Mouse (Mus musculus) MEL (cell line): Measurements from ENCODE around the gene Phgdh. TPM values are rescaled to one million over a fixed set of nuclear protein-coding genes. Genes with fewer than 3 reads are reported as not detected.

Source experiments
- DNase-seq: peaks from one replicate; pipeline ENCODE4 v3.0.0; 2011; ENCODE audit warnings: low read depth, low spot score
- H3K27ac ChIP-seq: 2 replicates; pipeline ENCODE4 v1.5.1; 2012; ENCODE audit warnings: low read depth, mild to moderate bottlenecking, control low read depth, low read length, moderate library complexity; ENCODE audit not compliant: control insufficient read depth
- H3K27me3 ChIP-seq, 2 experiments: fragments of 150-350 bp in 1 of 2; sonication (generic) in 1 of 2; 2 replicates each; pipeline ENCODE4 v1.6.1; 2012; ENCODE audit warnings: low read length in 2 of 2, mild to moderate bottlenecking in 2 of 2, improper control_type of control experiment in 1 of 2, moderate library complexity in 1 of 2; ENCODE audit not compliant: insufficient read depth in 2 of 2, control insufficient read depth in 1 of 2
- H3K36me3 ChIP-seq, 2 experiments: 2 replicates each; pipeline ENCODE4 v1.6.1; 2012 to 2014; ENCODE audit warnings: low read length in 2 of 2, improper control_type of control experiment in 1 of 2, inconsistent platforms in 1 of 2, mild to moderate bottlenecking in 1 of 2; ENCODE audit not compliant: insufficient read depth in 2 of 2, control insufficient read depth in 1 of 2
- H3K4me1 ChIP-seq, 2 experiments: fragments of 150-350 bp in 1 of 2; sonication (generic) in 1 of 2; 2 replicates each; pipeline ENCODE4 v1.6.1; 2012; ENCODE audit warnings: low read length in 2 of 2, improper control_type of control experiment in 1 of 2, mild to moderate bottlenecking in 1 of 2; ENCODE audit not compliant: insufficient read depth in 2 of 2, control insufficient read depth in 1 of 2
- H3K4me3 ChIP-seq, 2 experiments: fragments of 150-350 bp in 1 of 2; sonication (generic) in 1 of 2; 2 replicates each; pipeline ENCODE4 v1.5.1; 2012; ENCODE audit warnings: low read depth in 2 of 2, low read length in 2 of 2, mild to moderate bottlenecking in 2 of 2, moderate library complexity in 2 of 2, control low read depth in 1 of 2, improper control_type of control experiment in 1 of 2; ENCODE audit not compliant: control insufficient read depth in 1 of 2, insufficient read depth in 1 of 2
- H3K79me2 ChIP-seq: 2 replicates; pipeline ENCODE4 v1.6.1; 2012; ENCODE audit warnings: mild to moderate bottlenecking, low read length, moderate library complexity; ENCODE audit not compliant: control insufficient read depth, poor library complexity, insufficient read depth
- H3K9ac ChIP-seq: 2 replicates; pipeline ENCODE4 v1.6.1; 2012; ENCODE audit warnings: low read depth, mild to moderate bottlenecking, control low read depth, low read length, moderate library complexity; ENCODE audit not compliant: control insufficient read depth, poor library complexity, severe bottlenecking
- H3K9me3 ChIP-seq: fragments of 150-350 bp; sonication (generic); replicated peaks from 2 replicates; pipeline ENCODE4 v1.6.1; 2012; ENCODE audit warnings: mild to moderate bottlenecking, low read length, improper control_type of control experiment, moderate library complexity; ENCODE audit not compliant: insufficient read depth
- CTCF ChIP-seq, 3 experiments: IDR thresholded peaks in 2 of 3; conservative IDR thresholded peaks in 1 of 3; 2 replicates each; pipeline ENCODE4 v1.5.1; 2011 to 2012; ENCODE audit warnings: low read length in 3 of 3, low read depth in 2 of 3, mild to moderate bottlenecking in 2 of 3, improper control_type of control experiment in 1 of 3, inconsistent platforms in 1 of 3, mixed read lengths in 1 of 3, moderate library complexity in 1 of 3; ENCODE audit not compliant: control insufficient read depth in 1 of 3, insufficient read depth in 1 of 3, poor library complexity in 1 of 3, severe bottlenecking in 1 of 3
- E2F4 ChIP-seq: IDR thresholded peaks from 2 replicates; pipeline ENCODE4 v1.6.1; 2011; ENCODE audit warnings: low read depth, low read length, improper control_type of control experiment, borderline replicate concordance
- EP300 ChIP-seq, 2 experiments: IDR thresholded peaks; 2 replicates each; pipeline ENCODE4 v1.6.1; 2011; ENCODE audit warnings: improper control_type of control experiment in 2 of 2, low read length in 2 of 2, low read depth in 1 of 2, mild to moderate bottlenecking in 1 of 2
- GABPA ChIP-seq: IDR thresholded peaks from 2 replicates; pipeline ENCODE4 v1.6.1; 2012; ENCODE audit warnings: low read depth, mild to moderate bottlenecking, inconsistent platforms, low read length, improper control_type of control experiment, moderate library complexity
- GATA1 ChIP-seq: IDR thresholded peaks from 2 replicates; pipeline ENCODE4 v1.6.1; 2011; ENCODE audit warnings: low read depth, low read length, improper control_type of control experiment
- JUND ChIP-seq: IDR thresholded peaks from 2 replicates; pipeline ENCODE4 v1.6.1; 2011; ENCODE audit warnings: low read depth, mild to moderate bottlenecking, improper control_type of control experiment, low read length
- KAT2A ChIP-seq: conservative IDR thresholded peaks from 2 replicates; pipeline ENCODE4 v1.6.1; 2012; ENCODE audit warnings: low read depth, low read length, improper control_type of control experiment, inconsistent platforms
- MAX ChIP-seq: IDR thresholded peaks from 2 replicates; pipeline ENCODE4 v1.6.1; 2011; ENCODE audit warnings: low read length, improper control_type of control experiment
- MAZ ChIP-seq: IDR thresholded peaks from 2 replicates; pipeline ENCODE4 v1.6.1; 2012; ENCODE audit warnings: low read depth, mild to moderate bottlenecking, inconsistent platforms, low read length, improper control_type of control experiment
- MXI1 ChIP-seq: IDR thresholded peaks from 2 replicates; pipeline ENCODE4 v1.6.1; 2011; ENCODE audit warnings: mild to moderate bottlenecking, low read depth, low read length, improper control_type of control experiment
- POLR2A ChIP-seq, 2 experiments: IDR thresholded peaks; 2 replicates each; pipeline ENCODE4 v1.6.1; 2011 to 2012; ENCODE audit warnings: low read length in 2 of 2, mild to moderate bottlenecking in 2 of 2, control low read depth in 1 of 2, improper control_type of control experiment in 1 of 2, low read depth in 1 of 2, moderate library complexity in 1 of 2; ENCODE audit not compliant: control insufficient read depth in 1 of 2, insufficient read depth in 1 of 2, poor library complexity in 1 of 2
- RAD21 ChIP-seq: IDR thresholded peaks from 2 replicates; pipeline ENCODE4 v1.6.1; 2011; ENCODE audit warnings: mild to moderate bottlenecking, low read depth, low read length, improper control_type of control experiment
- SIN3A ChIP-seq: IDR thresholded peaks from 2 replicates; pipeline ENCODE4 v1.6.1; 2012; ENCODE audit warnings: low read length, improper control_type of control experiment, inconsistent platforms
- SMC3 ChIP-seq: IDR thresholded peaks from 2 replicates; pipeline ENCODE4 v1.6.1; 2011; ENCODE audit warnings: low read depth, low read length, improper control_type of control experiment
- TAL1 ChIP-seq: IDR thresholded peaks from 2 replicates; pipeline ENCODE4 v1.6.1; 2012; ENCODE audit warnings: mild to moderate bottlenecking, inconsistent platforms, low read length, moderate library complexity, mixed read lengths
- TCF12 ChIP-seq: IDR thresholded peaks from 2 replicates; pipeline ENCODE4 v1.6.1; 2014; ENCODE audit warnings: low read depth, mild to moderate bottlenecking, inconsistent platforms, low read length, improper control_type of control experiment, moderate library complexity
- UBTF ChIP-seq: IDR thresholded peaks from 2 replicates; pipeline ENCODE4 v1.6.1; 2012; ENCODE audit warnings: low read depth, mild to moderate bottlenecking, inconsistent platforms, low read length, improper control_type of control experiment, moderate library complexity, borderline replicate concordance; ENCODE audit not compliant: insufficient read depth
- USF2 ChIP-seq, 2 experiments: IDR thresholded peaks; 2 replicates each; pipeline ENCODE4 v1.6.1; 2011 to 2012; ENCODE audit warnings: improper control_type of control experiment in 2 of 2, low read length in 2 of 2, borderline replicate concordance in 1 of 2, inconsistent platforms in 1 of 2, low read depth in 1 of 2, mild to moderate bottlenecking in 1 of 2; ENCODE audit not compliant: insufficient read depth in 1 of 2
- ZKSCAN1 ChIP-seq: IDR thresholded peaks from 2 replicates; pipeline ENCODE4 v1.6.1; 2012; ENCODE audit warnings: low read depth, mild to moderate bottlenecking, inconsistent platforms, low read length, improper control_type of control experiment, moderate library complexity
- ZMIZ1 ChIP-seq: IDR thresholded peaks from 2 replicates; pipeline ENCODE4 v1.6.1; 2012; ENCODE audit warnings: low read depth, mild to moderate bottlenecking, inconsistent platforms, low read length, improper control_type of control experiment, moderate library complexity
- polyA plus RNA-seq, 2 experiments: library from polyadenylated mRNA; stranded (reverse) in 1 of 2; unstranded in 1 of 2; fragments of >175 nt in 1 of 2; fragments of >200 nt in 1 of 2; gene quantifications; 2 replicates each; pipeline versions ENCODE4 v1.2.1 to v1.2.4; 2012; ENCODE audit warnings: low replicate concordance in 2 of 2, low read depth in 1 of 2; ENCODE audit not compliant: insufficient read length in 2 of 2, insufficient read depth in 1 of 2, missing spikeins in 1 of 2
- total RNA-seq: library from RNA; depleted of rRNA; stranded (reverse); fragments of 300-350 nt; gene quantifications from 2 replicates; pipeline ENCODE4 v1.2.3, GENCODE M21; 2012

Gene Phgdh
- total and polyA plus RNA-seq, 3 experiments = 247 to 303 TPM; not detected in 1

DNA sequence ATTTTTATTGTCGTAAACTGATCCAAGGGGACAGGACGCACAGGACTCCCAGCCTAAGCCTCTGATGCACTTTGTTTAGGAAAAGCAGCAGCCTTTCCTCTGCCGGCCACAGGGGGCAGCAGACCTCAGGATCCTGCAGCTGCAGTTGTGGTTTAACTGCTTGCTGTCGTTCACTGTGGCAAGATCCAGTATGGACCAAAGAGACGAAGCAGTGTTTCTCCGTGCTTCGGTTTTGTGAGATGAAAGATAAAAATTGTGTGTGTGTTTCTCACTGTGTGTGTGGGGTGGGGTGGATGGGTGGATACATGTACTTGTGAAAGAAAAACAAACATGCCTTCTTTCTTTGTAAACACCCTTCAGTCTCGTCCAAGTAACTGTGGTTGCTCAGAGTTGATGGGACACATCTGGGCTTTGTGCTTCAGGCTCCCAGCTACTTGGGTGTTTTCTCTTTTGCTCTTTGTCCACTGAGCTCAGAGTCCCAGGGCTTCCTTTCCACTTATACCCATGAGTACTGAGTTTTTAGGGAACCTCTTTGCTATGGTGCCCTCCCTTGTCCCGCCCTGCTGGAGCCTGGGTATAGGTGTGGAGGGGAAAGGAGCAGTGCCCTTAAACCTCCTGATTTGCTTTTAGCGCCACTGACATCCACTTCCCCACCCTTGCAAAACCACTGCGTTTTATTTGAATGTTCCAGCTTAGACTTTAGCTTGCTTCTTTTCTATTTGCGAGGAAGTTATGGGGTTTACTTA, 58.7 kb downstream of the Phgdh start:
- Histone ChIP-seq H3K4me3 (peak overlapping the region; percentile 17 to 46), H3K27ac (no peak overlapping the region), H3K27me3 (peaks cover 1% of the 10 kb centered on the region in 2 experiments; a peak in 2 of 4 replicates), H3K4me1 (peaks cover 4 to 13% of the 10 kb centered on the region in 2 experiments), H3K79me2 (no peaks in the 10 kb centered on the region), H3K9me3 (no peaks in the 10 kb centered on the region), H3K9ac (peak overlapping the region; percentile 3; the same call in 1 of the 2 replicates), H3K36me3 (peaks cover 0 to 9% of the 10 kb centered on the region in 2 experiments; a peak in 2 of 4 replicates)
- peak; percentile 82 for DNase-seq
- TF ChIP-seq SMC3 (peak; percentile 64), MXI1 (no peak), CTCF (IDR thresholded peaks at IDR 0.05 in 2 of 3, conservative IDR thresholded peaks at IDR 0.05 in 1 of 3; ENCODE audit: control insufficient read depth in 1 of 3, insufficient read depth in 1 of 3, low read depth in 2 of 3, low read length in 3 of 3, poor library complexity in 1 of 3, severe bottlenecking in 1 of 3) (peak; percentile 87 to 96 (median 93)), TAL1 (no peak), TCF12 (peak; percentile 36; the same call in 1 of the 2 replicates), RAD21 (peak; percentile 65), ZMIZ1 (no peak), MAZ (no peak), KAT2A (no peak), SIN3A (peak; percentile 44; the same call in 1 of the 2 replicates), MAX (peak; percentile 58; the same call in 1 of the 2 replicates), E2F4 (no peak), EP300 (IDR thresholded peaks at IDR 0.05; ENCODE audit: low read depth in 1 of 2, low read length in 2 of 2) (0 out of 4 replicates have a peak, but pooled peaks of 1 of the 2 experiments have one; percentile 30)

DNA sequence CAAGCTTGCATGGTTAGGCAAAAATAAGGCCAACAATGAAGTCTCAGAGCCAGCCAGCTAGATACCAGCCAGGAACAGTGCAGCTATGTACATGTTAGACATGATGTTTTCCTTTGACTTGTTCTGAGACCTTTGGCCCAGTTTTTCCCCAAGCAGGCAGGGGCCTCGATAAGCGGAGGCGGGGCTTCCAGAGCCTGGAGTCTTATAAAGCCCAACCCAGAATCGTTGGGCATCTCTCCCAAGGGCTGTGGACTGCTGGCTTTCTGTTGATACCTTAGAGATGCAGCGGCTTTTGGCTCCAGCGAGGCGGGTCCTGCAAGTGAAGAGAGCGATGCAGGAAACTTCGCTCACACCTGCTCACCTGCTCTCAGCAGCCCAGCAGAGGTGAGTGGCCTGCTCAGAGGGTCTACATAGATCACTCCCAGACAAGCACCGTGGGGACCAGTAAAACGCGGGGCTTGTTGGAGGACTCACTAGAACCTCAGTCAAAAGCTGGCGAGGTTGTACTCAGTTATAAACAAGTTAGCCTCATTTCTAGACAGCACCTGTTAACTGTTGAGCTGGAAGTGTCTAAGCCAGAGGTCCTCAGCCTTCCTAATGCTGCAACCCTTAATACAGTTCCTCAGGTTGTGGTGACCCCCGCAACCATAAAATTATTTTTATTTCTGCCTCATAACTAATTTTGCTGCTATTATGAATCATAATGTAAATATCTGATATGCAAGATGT, 59.4 kb downstream of the Phgdh start, which contains the start of gene Hmgcs2:
Hmgcs2 (plus strand) TSS at position 232 of the 729 bp plus-strand sequence.
- Histone ChIP-seq H3K9ac (peak within 1 kb of the TSS; percentile 3; the same call in 1 of the 2 replicates), H3K79me2 (no peaks in the 10 kb centered on the region), H3K4me1 (peaks cover 4 to 13% of the 10 kb centered on the region in 2 experiments), H3K27me3 (peaks cover 1 to 5% of the 10 kb centered on the region in 2 experiments; a peak in 3 of 4 replicates), H3K27ac (no peak within 1 kb of the TSS), H3K36me3 (peaks cover 0 to 9% of the 10 kb centered on the region in 2 experiments; a peak in 2 of 4 replicates)
- peak; percentile 50 for DNase-seq
- TF ChIP-seq USF2 (IDR thresholded peaks at IDR 0.05; ENCODE audit: borderline replicate concordance in 1 of 2, insufficient read depth in 1 of 2, low read depth in 1 of 2, low read length in 2 of 2) (no peak), MAZ (no peak), ZKSCAN1 (no peak), E2F4 (no peak), GABPA (no peak), POLR2A (IDR thresholded peaks at IDR 0.05; ENCODE audit: control insufficient read depth in 1 of 2, insufficient read depth in 1 of 2, low read depth in 1 of 2, low read length in 2 of 2, poor library complexity in 1 of 2) (no peak), KAT2A (no peak), MXI1 (no peak), UBTF (no peak), JUND (no peak), GATA1 (no peak), SIN3A (no peak)
- TF ChIP-seq, all 39 proteins: peak for 0
- no peaks in the 10 kb centered on the region for H3K9me3 ChIP-seq
- peak within 1 kb of the TSS; percentile 17 to 46 for H3K4me3 ChIP-seq
